ENCODE assay signal across 15 mouse cellular contexts in the genomic region with DNA sequence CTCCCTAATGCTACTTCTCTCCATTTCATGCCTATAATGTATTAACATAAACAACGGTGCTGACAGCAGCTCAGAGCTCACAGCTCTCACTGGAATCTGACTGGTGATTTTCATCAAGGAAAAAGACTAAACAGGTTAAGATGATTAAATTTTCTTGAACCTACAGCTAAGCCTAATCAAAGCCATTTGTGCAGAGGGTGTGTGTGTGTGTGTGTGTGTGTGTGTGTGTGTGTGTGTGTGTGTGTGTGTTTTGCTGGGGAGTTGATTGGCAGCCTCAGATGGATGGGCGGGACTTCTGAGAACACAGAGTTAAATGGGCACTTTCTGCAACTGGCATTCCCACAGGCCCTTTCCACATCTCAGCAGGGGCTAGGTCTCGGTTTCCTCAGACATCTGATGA.
"Had no signal": no experiment of that assay in that cellular context is flagged by ENCODE, and none has a peak within 500 bp of the region (broad histone marks: within the 10 kb centered on the region; RNA-seq: fewer than 3 reads in every experiment).

No protein-coding gene starts in this region.

- H3K27me3 ChIP-seq: kidney, embryonic 15.5 days; liver, embryonic 13.5 days; midbrain, embryonic 12.5 days; midbrain, embryonic 15.5 days; neural tube, embryonic 12.5 days; neural tube, embryonic 15.5 days; stomach, embryonic 15.5 days had no signal

- H3K9me3 ChIP-seq: kidney, embryonic 15.5 days; liver, embryonic 13.5 days; midbrain, embryonic 12.5 days; midbrain, embryonic 15.5 days; neural tube, embryonic 12.5 days; neural tube, embryonic 15.5 days; stomach, embryonic 15.5 days had no signal

- ATAC-seq: midbrain, embryonic 15.5 days had no signal

- H3K4me3 ChIP-seq: kidney, embryonic 15.5 days; liver, embryonic 13.5 days; midbrain, embryonic 12.5 days; midbrain, embryonic 15.5 days; neural tube, embryonic 12.5 days; neural tube, embryonic 15.5 days; stomach, embryonic 15.5 days had no signal

- H3K4me2 ChIP-seq: kidney, embryonic 15.5 days; liver, embryonic 13.5 days; midbrain, embryonic 12.5 days; midbrain, embryonic 15.5 days; neural tube, embryonic 12.5 days; neural tube, embryonic 15.5 days; stomach, embryonic 15.5 days had no signal

- H3K27ac ChIP-seq: kidney, embryonic 15.5 days; liver, embryonic 13.5 days; midbrain, embryonic 12.5 days; midbrain, embryonic 15.5 days; neural tube, embryonic 12.5 days; neural tube, embryonic 15.5 days; stomach, embryonic 15.5 days had no signal

- H3K4me1 ChIP-seq: kidney, embryonic 15.5 days; liver, embryonic 13.5 days; midbrain, embryonic 12.5 days; midbrain, embryonic 15.5 days; neural tube, embryonic 12.5 days; neural tube, embryonic 15.5 days; stomach, embryonic 15.5 days had no signal

- DNase-seq: kidney, postnatal 10 days; kidney, postnatal 36 days; liver, embryonic 13.5 days; lung, adult 2 months; lung, postnatal 14 days; right cerebral cortex, postnatal 25 days; spleen, adult 18-20 months; thymus, adult 18-20 months; thymus, postnatal 36 days had no signal

- H3K9ac ChIP-seq: kidney, embryonic 15.5 days; liver, embryonic 13.5 days; midbrain, embryonic 12.5 days; midbrain, embryonic 15.5 days; neural tube, embryonic 12.5 days; neural tube, embryonic 15.5 days; stomach, embryonic 15.5 days had no signal

- H3K36me3 ChIP-seq: kidney, embryonic 15.5 days; liver, embryonic 13.5 days; midbrain, embryonic 12.5 days; midbrain, embryonic 15.5 days; neural tube, embryonic 12.5 days; neural tube, embryonic 15.5 days; stomach, embryonic 15.5 days had no signal
